Mouse (Mus musculus): Measurements from ENCODE around the gene Lin28a. TPM values are rescaled to one million over a fixed set of nuclear protein-coding genes. Genes with fewer than 3 reads are reported as not detected.

Gene Lin28a
- polyA plus RNA-seq, 1 experiment from 2014 or later: 0.16 TPM

DNA sequence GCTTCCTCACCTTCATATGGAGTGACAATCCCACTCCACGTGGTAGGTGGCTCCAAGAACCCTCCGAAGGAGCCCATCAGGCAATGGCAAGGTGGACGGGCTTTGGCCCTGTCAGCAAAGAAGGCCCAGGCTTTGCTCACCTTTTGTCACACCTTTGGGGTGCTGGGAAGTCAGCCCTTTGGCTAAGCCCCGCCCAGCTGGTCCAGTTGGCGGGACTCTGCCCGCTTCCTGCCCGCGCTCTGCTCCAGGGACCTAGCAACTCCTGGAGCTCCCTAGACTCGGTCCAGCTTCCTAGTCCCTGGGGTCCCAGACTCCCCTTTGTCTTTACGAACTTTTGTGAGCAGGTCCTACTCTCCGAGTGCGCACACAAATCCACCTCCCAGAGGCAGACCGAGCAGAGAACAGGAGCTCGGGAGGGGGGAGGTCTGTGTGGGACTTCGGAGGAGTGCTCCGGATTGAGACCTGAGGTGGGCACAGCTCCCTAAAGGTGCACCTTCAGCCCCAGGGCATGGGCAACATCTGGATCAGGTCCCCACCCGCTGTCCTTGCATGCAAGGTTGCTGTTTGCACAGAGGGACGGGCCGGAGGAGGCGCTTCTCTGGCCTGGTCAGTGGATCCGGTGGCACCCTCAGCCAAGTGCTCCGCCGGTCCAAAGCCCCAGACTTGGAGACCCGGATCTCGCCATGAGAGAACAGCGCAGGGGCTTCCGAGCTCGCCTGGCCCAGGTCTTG, 41.7 kb upstream of the Lin28a start, which contains the start of gene Crybg2:
Crybg2 (plus strand) TSS at position 681 of the 731 bp plus-strand sequence.
- WGBS: 33% methylated on average over 28 of the region's 28 CpGs
- Histone ChIP-seq H3K4me2 (ENCODE audit: low read length) (no peak within 1 kb of the TSS), H3K9me3 (ENCODE audit: control insufficient read depth, low read length) (no peaks in the 10 kb centered on the region), H3K27me3 (ENCODE audit: control insufficient read depth, insufficient read depth, low read length) (peaks cover 25% of the 10 kb centered on the region), H3K27ac (replicated peaks in 1 of 2; ENCODE audit: control insufficient read depth in 1 of 2, insufficient read depth in 1 of 2, low read depth in 2 of 2, low read length in 2 of 2) (no peak within 1 kb of the TSS), H3K4me3 (ENCODE audit: control insufficient read depth in 1 of 2, insufficient read depth in 1 of 2, low read depth in 1 of 2, low read length in 2 of 2) (no peak within 1 kb of the TSS), H3K36me3 (ENCODE audit: control insufficient read depth, insufficient read depth, low read length) (no peaks in the 10 kb centered on the region), H3K9ac (ENCODE audit: low read length) (no peak within 1 kb of the TSS), H3K4me1 (ENCODE audit: control insufficient read depth in 2 of 2, insufficient read depth in 2 of 2, low read length in 2 of 2) (peaks cover 4% of the 10 kb centered on the region in 2 experiments; a peak in 2 of 4 replicates)
- ATAC-seq (ENCODE audit: insufficient number of reproducible peaks, insufficient read depth, low FRiP score, low read depth): no peak

DNA sequence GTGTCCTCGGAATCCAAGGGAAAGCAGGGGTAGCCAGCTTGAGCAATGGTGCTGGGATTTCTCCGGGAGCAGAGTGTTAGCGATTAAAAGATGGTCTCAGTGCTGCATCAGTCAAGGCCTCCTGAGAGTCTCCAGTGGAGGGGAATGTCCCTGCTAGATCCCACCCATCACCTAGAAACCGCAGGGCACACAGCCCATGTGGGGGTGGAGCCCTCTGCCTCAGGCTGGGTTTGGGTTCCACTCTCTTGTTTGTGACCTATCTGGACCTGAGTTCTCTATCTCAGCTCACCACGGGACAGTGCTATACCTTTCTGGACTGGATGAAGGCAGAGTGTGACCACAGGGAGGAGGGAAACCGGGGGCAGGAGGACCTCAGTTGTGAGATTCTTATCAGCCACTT, 40.3 kb upstream of the Lin28a start:
- Histone ChIP-seq H3K4me3 (ENCODE audit: control insufficient read depth in 1 of 2, insufficient read depth in 1 of 2, low read depth in 1 of 2, low read length in 2 of 2) (no peak overlapping the region), H3K27me3 (ENCODE audit: control insufficient read depth, insufficient read depth, low read length) (peaks cover 20% of the 10 kb centered on the region; the same call in 1 of the 2 replicates), H3K9ac (ENCODE audit: low read length) (no peak overlapping the region), H3K4me1 (ENCODE audit: control insufficient read depth in 2 of 2, insufficient read depth in 2 of 2, low read length in 2 of 2) (peaks cover 4% of the 10 kb centered on the region in 2 experiments; a peak in 2 of 4 replicates), H3K27ac (replicated peaks in 1 of 2; ENCODE audit: control insufficient read depth in 1 of 2, insufficient read depth in 1 of 2, low read depth in 2 of 2, low read length in 2 of 2) (no peak overlapping the region), H3K36me3 (ENCODE audit: control insufficient read depth, insufficient read depth, low read length) (no peaks in the 10 kb centered on the region), H3K4me2 (ENCODE audit: low read length) (no peak overlapping the region), H3K9me3 (ENCODE audit: control insufficient read depth, low read length) (no peaks in the 10 kb centered on the region)
- no peak for ATAC-seq (ENCODE audit: insufficient number of reproducible peaks, insufficient read depth, low FRiP score, low read depth)
- WGBS: 69% methylated on average over 6 of the region's 6 CpGs

DNA sequence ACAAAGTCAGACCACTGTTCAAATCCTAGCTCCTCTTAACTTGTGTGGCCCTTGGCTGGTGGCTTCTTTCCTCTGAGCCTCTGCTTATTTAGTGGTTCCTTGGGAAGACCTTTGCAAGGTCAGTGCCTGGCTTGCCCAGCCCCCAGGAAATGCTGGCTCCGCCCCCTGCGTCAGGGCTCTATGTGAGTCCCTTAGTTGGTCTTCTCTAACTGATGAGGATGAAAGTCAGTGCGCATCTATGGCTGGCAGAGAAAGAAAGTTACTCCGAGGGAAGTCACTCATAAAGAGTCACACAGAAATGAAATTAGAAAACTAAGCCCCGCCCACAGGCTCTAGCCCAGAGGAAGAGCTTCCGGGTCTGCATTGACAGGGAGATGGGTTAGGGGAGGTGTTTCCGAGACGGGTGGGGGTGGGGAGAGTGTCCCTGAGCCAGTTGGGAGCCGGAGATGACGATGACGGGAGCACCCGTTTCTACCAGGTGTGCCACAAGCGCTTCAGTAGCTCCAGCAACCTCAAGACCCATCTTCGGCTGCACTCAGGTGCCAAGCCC, 39.6 kb upstream of the Lin28a start:
- Histone ChIP-seq H3K4me1 (ENCODE audit: control insufficient read depth in 2 of 2, insufficient read depth in 2 of 2, low read length in 2 of 2) (peaks cover 4% of the 10 kb centered on the region in 2 experiments; a peak in 2 of 4 replicates), H3K9ac (ENCODE audit: low read length) (no peak overlapping the region), H3K27ac (replicated peaks in 1 of 2; ENCODE audit: control insufficient read depth in 1 of 2, insufficient read depth in 1 of 2, low read depth in 2 of 2, low read length in 2 of 2) (no peak overlapping the region), H3K27me3 (ENCODE audit: control insufficient read depth, insufficient read depth, low read length) (peaks cover 14% of the 10 kb centered on the region; the same call in 1 of the 2 replicates), H3K9me3 (ENCODE audit: control insufficient read depth, low read length) (no peaks in the 10 kb centered on the region), H3K4me3 (ENCODE audit: control insufficient read depth in 1 of 2, insufficient read depth in 1 of 2, low read depth in 1 of 2, low read length in 2 of 2) (peak overlapping the region in 1 of 2 experiments; percentile 14; a peak in 1 of 4 replicates), H3K4me2 (ENCODE audit: low read length) (peak overlapping the region; percentile 43), H3K36me3 (ENCODE audit: control insufficient read depth, insufficient read depth, low read length) (no peaks in the 10 kb centered on the region)
- ATAC-seq (ENCODE audit: insufficient number of reproducible peaks, insufficient read depth, low FRiP score, low read depth): no peak
- 22% methylated on average over 14 of the region's 14 CpGs for WGBS

GRCm38 (mm10) chr4:134053538-134053937, 34.9 kb upstream of the Lin28a start, which contains the start of gene Zfp683:
Gene Zfp683 (plus strand): TSS chr4:134053838.
- peak within 1 kb of the TSS; percentile 26; the same call in 1 of the 2 replicates for H3K9ac ChIP-seq (ENCODE audit: low read length)
- 0 out of 2 replicates have a peak, but pooled peaks cover 3% of the 10 kb centered on the region for H3K9me3 ChIP-seq (ENCODE audit: control insufficient read depth, low read length)
- H3K4me3 ChIP-seq (ENCODE audit: control insufficient read depth in 1 of 2, insufficient read depth in 1 of 2, low read depth in 1 of 2, low read length in 2 of 2): no peak within 1 kb of the TSS
- ATAC-seq (ENCODE audit: insufficient number of reproducible peaks, insufficient read depth, low FRiP score, low read depth): no peak
- no peaks in the 10 kb centered on the region for H3K36me3 ChIP-seq (ENCODE audit: control insufficient read depth, insufficient read depth, low read length)
- no peak within 1 kb of the TSS for H3K4me2 ChIP-seq (ENCODE audit: low read length)
- peak within 1 kb of the TSS in 1 of 2 experiments; percentile 20; a peak in 1 of 4 replicates for H3K27ac ChIP-seq (replicated peaks in 1 of 2; ENCODE audit: control insufficient read depth in 1 of 2, insufficient read depth in 1 of 2, low read depth in 2 of 2, low read length in 2 of 2)
- H3K4me1 ChIP-seq (ENCODE audit: control insufficient read depth in 2 of 2, insufficient read depth in 2 of 2, low read length in 2 of 2): peaks cover 12 to 17% of the 10 kb centered on the region in 2 experiments
- no peaks in the 10 kb centered on the region for H3K27me3 ChIP-seq (ENCODE audit: control insufficient read depth, insufficient read depth, low read length)
- 88% methylated on average over 3 of the region's 3 CpGs for whole genome bisulfite sequencing

GRCm38 (mm10) chr4:134052560-134052959, 33.9 kb upstream of the Lin28a start:
- 0 out of 2 replicates have a peak, but pooled peaks cover 3% of the 10 kb centered on the region for H3K9me3 ChIP-seq (ENCODE audit: control insufficient read depth, low read length)
- peak; percentile 68; the same call in 1 of the 2 replicates for ATAC-seq (ENCODE audit: insufficient number of reproducible peaks, insufficient read depth, low FRiP score, low read depth)
- H3K4me3 ChIP-seq (ENCODE audit: control insufficient read depth in 1 of 2, insufficient read depth in 1 of 2, low read depth in 1 of 2, low read length in 2 of 2): no peak overlapping the region
- 3% methylated on average over 8 of the region's 8 CpGs for WGBS
- H3K27me3 ChIP-seq (ENCODE audit: control insufficient read depth, insufficient read depth, low read length): no peaks in the 10 kb centered on the region
- peak overlapping the region in 1 of 2 experiments; percentile 20; a peak in 1 of 4 replicates for H3K27ac ChIP-seq (replicated peaks in 1 of 2; ENCODE audit: control insufficient read depth in 1 of 2, insufficient read depth in 1 of 2, low read depth in 2 of 2, low read length in 2 of 2)
- no peak overlapping the region for H3K4me2 ChIP-seq (ENCODE audit: low read length)
- peak overlapping the region; percentile 26; the same call in 1 of the 2 replicates for H3K9ac ChIP-seq (ENCODE audit: low read length)
- no peaks in the 10 kb centered on the region for H3K36me3 ChIP-seq (ENCODE audit: control insufficient read depth, insufficient read depth, low read length)
- H3K4me1 ChIP-seq (ENCODE audit: control insufficient read depth in 2 of 2, insufficient read depth in 2 of 2, low read length in 2 of 2): peaks cover 14 to 16% of the 10 kb centered on the region in 2 experiments

- Histone ChIP-seq H3K4me3 (ENCODE audit: control insufficient read depth in 1 of 2, insufficient read depth in 1 of 2, low read depth in 1 of 2, low read length in 2 of 2) (no peak overlapping the region), H3K27me3 (ENCODE audit: control insufficient read depth, insufficient read depth, low read length) (no peaks in the 10 kb centered on the region), H3K9me3 (ENCODE audit: control insufficient read depth, low read length) (0 out of 2 replicates have a peak, but pooled peaks cover 3% of the 10 kb centered on the region), H3K36me3 (ENCODE audit: control insufficient read depth, insufficient read depth, low read length) (no peaks in the 10 kb centered on the region), H3K27ac (replicated peaks in 1 of 2; ENCODE audit: control insufficient read depth in 1 of 2, insufficient read depth in 1 of 2, low read depth in 2 of 2, low read length in 2 of 2) (peak overlapping the region in 1 of 2 experiments; percentile 20; a peak in 1 of 4 replicates), H3K4me2 (ENCODE audit: low read length) (no peak overlapping the region), H3K4me1 (ENCODE audit: control insufficient read depth in 2 of 2, insufficient read depth in 2 of 2, low read length in 2 of 2) (peaks cover 16% of the 10 kb centered on the region in 2 experiments), H3K9ac (ENCODE audit: low read length) (no peak overlapping the region)
- WGBS: 79% methylated on average over 5 of the region's 5 CpGs
- ATAC-seq (ENCODE audit: insufficient number of reproducible peaks, insufficient read depth, low FRiP score, low read depth): no peak
Measured at GRCm38 (mm10) chr4:134051912-134052311, 33.3 kb upstream of the Lin28a start.

DNA sequence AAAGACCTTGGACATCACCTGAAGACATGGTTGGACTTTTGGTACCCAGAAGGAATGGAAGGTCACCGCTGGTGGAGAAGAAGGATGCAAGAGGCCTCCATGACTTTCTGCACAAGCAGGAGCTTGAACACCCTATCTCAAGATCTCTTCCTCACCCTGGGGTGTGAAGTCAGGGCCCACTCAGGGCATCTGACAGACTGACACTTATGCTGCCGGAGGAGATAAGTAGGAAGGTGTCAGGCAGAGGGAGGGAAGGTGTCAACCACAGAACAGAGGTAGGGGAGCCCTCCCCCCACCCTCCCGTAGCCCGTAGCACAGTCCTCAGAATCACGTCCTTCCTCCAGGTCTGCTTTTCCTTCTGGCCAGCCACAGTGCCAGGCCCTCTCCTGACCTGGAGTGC, 29.0 kb upstream of the Lin28a start:
- Histone ChIP-seq H3K4me1 (ENCODE audit: control insufficient read depth in 2 of 2, insufficient read depth in 2 of 2, low read length in 2 of 2) (peaks cover 10 to 12% of the 10 kb centered on the region in 2 experiments; a peak in 3 of 4 replicates), H3K9ac (ENCODE audit: low read length) (no peak overlapping the region), H3K36me3 (ENCODE audit: control insufficient read depth, insufficient read depth, low read length) (no peaks in the 10 kb centered on the region), H3K4me3 (ENCODE audit: control insufficient read depth in 1 of 2, insufficient read depth in 1 of 2, low read depth in 1 of 2, low read length in 2 of 2) (no peak overlapping the region), H3K27me3 (ENCODE audit: control insufficient read depth, insufficient read depth, low read length) (no peaks in the 10 kb centered on the region), H3K9me3 (ENCODE audit: control insufficient read depth, low read length) (0 out of 2 replicates have a peak, but pooled peaks cover 3% of the 10 kb centered on the region), H3K27ac (replicated peaks in 1 of 2; ENCODE audit: control insufficient read depth in 1 of 2, insufficient read depth in 1 of 2, low read depth in 2 of 2, low read length in 2 of 2) (no peak overlapping the region), H3K4me2 (ENCODE audit: low read length) (no peak overlapping the region)
- no peak for ATAC-seq (ENCODE audit: insufficient number of reproducible peaks, insufficient read depth, low FRiP score, low read depth)
- WGBS: 25% methylated on average over 5 of the region's 5 CpGs

Data from heart, embryonic 14.5 days (tissue).